Mouse (Mus musculus) yolk sac, embryonic 10.5 days (tissue): Measurements from ENCODE around the gene Coa5.

Experiments
- DNase-seq: peaks from one replicate; pipeline ENCODE4 v3.0.0-alpha.2; 2017; ENCODE audit warnings: low spot score

Gene Coa5

GRCm38 (mm10) chr1:37429366-37430296 lies at the start of gene Coa5, which contains the start of gene Unc50:
Coa5 (minus strand) TSS chr1:37430103.
Unc50 (plus strand) TSS chr1:37430139.
- DNase-seq = peak; percentile 93

- DNase-seq = no peak
Observed at GRCm38 (mm10) chr1:37479074-37479473, 49.2 kb upstream of the Coa5 start.

- DNase-seq = no peak
Observed at GRCm38 (mm10) chr1:37478416-37478815, 48.5 kb upstream of the Coa5 start.

GRCm38 (mm10) chr1:37477928-37478327 lies 48.0 kb upstream of the Coa5 start:
- DNase-seq = no peak

GRCm38 (mm10) chr1:37477250-37477649 lies 47.3 kb upstream of the Coa5 start:
- DNase-seq = no peak

GRCm38 (mm10) chr1:37475312-37475711 lies 45.4 kb upstream of the Coa5 start:
- no peak for DNase-seq

- no peak for DNase-seq
Observed at GRCm38 (mm10) chr1:37474634-37475190, 44.8 kb upstream of the Coa5 start.

- peak; percentile 70 for DNase-seq
Observed at GRCm38 (mm10) chr1:37474046-37474445, 44.1 kb upstream of the Coa5 start.

- DNase-seq = no peak
Observed at GRCm38 (mm10) chr1:37473251-37473650, 43.3 kb upstream of the Coa5 start.

GRCm38 (mm10) chr1:37471179-37472148 lies 41.6 kb upstream of the Coa5 start:
- no peak for DNase-seq

GRCm38 (mm10) chr1:37469007-37469406 lies 39.1 kb upstream of the Coa5 start:
- no peak for DNase-seq

- DNase-seq = no peak
Observed at GRCm38 (mm10) chr1:37467806-37468205, 37.9 kb upstream of the Coa5 start.

GRCm38 (mm10) chr1:37466322-37466995 lies 36.6 kb upstream of the Coa5 start:
- DNase-seq = no peak

GRCm38 (mm10) chr1:37464878-37465452 lies 35.1 kb upstream of the Coa5 start:
- DNase-seq = no peak

GRCm38 (mm10) chr1:37457546-37457945 lies 27.6 kb upstream of the Coa5 start:
- no peak for DNase-seq

GRCm38 (mm10) chr1:37451270-37451669 lies 21.4 kb upstream of the Coa5 start:
- DNase-seq = no peak

GRCm38 (mm10) chr1:37448361-37449095 lies 18.6 kb upstream of the Coa5 start:
- DNase-seq = no peak

- no peak for DNase-seq
Observed at GRCm38 (mm10) chr1:37442848-37443835, 13.2 kb upstream of the Coa5 start.

- no peak for DNase-seq
Observed at GRCm38 (mm10) chr1:37436419-37436818, 6.5 kb upstream of the Coa5 start.
